Mouse (Mus musculus) liver, adult 2 months (tissue): Measurements from ENCODE around the gene C1qtnf2. TPM values are rescaled to one million over a fixed set of nuclear protein-coding genes. Genes with fewer than 3 reads are reported as not detected.

Experiments used
- DNase-seq: peaks from one replicate; pipeline ENCODE4 v3.0.0-alpha.2; 2011; ENCODE audit warnings: low read depth, low spot score; ENCODE audit errors: extremely low read depth
- H3K27ac ChIP-seq: fragments of 200-500 bp; replicated peaks from 2 replicates; pipeline ENCODE4 v1.5.1; 2012; ENCODE audit warnings: low read depth, mild to moderate bottlenecking, control low read depth, inconsistent platforms, low read length; ENCODE audit not compliant: insufficient read depth
- H3K27me3 ChIP-seq: fragments of 200-500 bp; 2 replicates; pipeline ENCODE4 v1.6.1; 2012; ENCODE audit warnings: mild to moderate bottlenecking, moderate library complexity, low read length, inconsistent platforms; ENCODE audit not compliant: control insufficient read depth, insufficient read depth
- H3K36me3 ChIP-seq: fragments of 200-500 bp; 2 replicates; pipeline ENCODE4 v1.6.1; 2012; ENCODE audit warnings: low read length, inconsistent platforms; ENCODE audit not compliant: control insufficient read depth, insufficient read depth
- H3K4me1 ChIP-seq: fragments of 200-500 bp; 2 replicates; pipeline ENCODE4 v1.6.1; 2011; ENCODE audit warnings: low read length; ENCODE audit not compliant: control insufficient read depth, insufficient read depth
- H3K4me3 ChIP-seq: fragments of 200-500 bp; 2 replicates; pipeline ENCODE4 v1.5.1; 2011; ENCODE audit warnings: low read depth, mild to moderate bottlenecking, control low read depth, low read length, moderate library complexity; ENCODE audit not compliant: insufficient read depth
- H3K79me2 ChIP-seq: fragments of 200-500 bp; 2 replicates; pipeline ENCODE4 v1.6.1; 2012; ENCODE audit warnings: inconsistent platforms, mild to moderate bottlenecking, low read length, moderate library complexity; ENCODE audit not compliant: control insufficient read depth, insufficient read depth
- H3K9ac ChIP-seq: fragments of 200-500 bp; 2 replicates; pipeline ENCODE4 v1.6.1; 2012; ENCODE audit warnings: low read depth, mild to moderate bottlenecking, control low read depth, inconsistent platforms, low read length
- CTCF ChIP-seq: fragments of 200-500 bp; IDR thresholded peaks from 2 replicates; pipeline ENCODE4 v1.5.1; 2011; ENCODE audit warnings: low read depth, low read length, control low read depth
- POLR2A ChIP-seq: fragments of 200-500 bp; IDR thresholded peaks from 2 replicates; pipeline ENCODE4 v1.6.1; 2011; ENCODE audit warnings: low read length, control low read depth; ENCODE audit not compliant: insufficient read depth; ENCODE audit errors: extremely low read depth
- WGBS: fragments of 180-500 bp; shearing (Covaris S2); methylation state at CpG from one replicate; pipeline ENCODE4 v1.1.7; 2018; 5-methylcytosine and 5-hydroxymethylcytosine counted together
- polyA plus RNA-seq: library from polyadenylated mRNA; depleted of rRNA; stranded (reverse); fragments of >200 nt; gene quantifications from 2 replicates; pipeline ENCODE4 v1.2.3, GENCODE M21; 2012
- total RNA-seq: library from RNA; depleted of rRNA; stranded (reverse); fragments of >200 nt; gene quantifications from 2 replicates; pipeline ENCODE4 v1.2.3, GENCODE M21; 2014

C1qtnf2 gene
- total and polyA plus RNA-seq, 2 experiments: 1.2 to 1.4 TPM

- peak overlapping the region; percentile 27; the same call in 1 of the 2 replicates for H3K27ac ChIP-seq
- H3K27me3 ChIP-seq: no peaks in the 10 kb centered on the region; the same call in 1 of the 2 replicates
- DNase-seq: no peak
- no peaks in the 10 kb centered on the region; the same call in 1 of the 2 replicates for H3K4me1 ChIP-seq
- no peak for TF ChIP-seq POLR2A
- TF ChIP-seq CTCF: no peak
- no peaks in the 10 kb centered on the region for H3K36me3 ChIP-seq
- H3K79me2 ChIP-seq: no peaks in the 10 kb centered on the region
- no peak overlapping the region for H3K4me3 ChIP-seq
- no peak overlapping the region for H3K9ac ChIP-seq
- WGBS: 79% methylated on average over 4 of the region's 4 CpGs
Observed at GRCm38 (mm10) chr11:43484057-43484456, 10.0 kb downstream of the C1qtnf2 start.

- Histone ChIP-seq H3K27me3 (no peaks in the 10 kb centered on the region; the same call in 1 of the 2 replicates), H3K4me1 (no peaks in the 10 kb centered on the region; the same call in 1 of the 2 replicates), H3K36me3 (no peaks in the 10 kb centered on the region), H3K9ac (no peak overlapping the region), H3K79me2 (no peaks in the 10 kb centered on the region), H3K4me3 (no peak overlapping the region), H3K27ac (no peak overlapping the region)
- no peak for DNase-seq
- TF ChIP-seq CTCF: no peak
- TF ChIP-seq POLR2A: no peak
- WGBS: 48% methylated on average over 11 of the region's 11 CpGs
Observed at GRCm38 (mm10) chr11:43484652-43485051, 10.6 kb downstream of the C1qtnf2 start.

- TF ChIP-seq POLR2A: no peak
- TF ChIP-seq CTCF: no peak
- no peak overlapping the region for H3K27ac ChIP-seq
- no peak overlapping the region for H3K4me3 ChIP-seq
- no peak overlapping the region for H3K9ac ChIP-seq
- H3K4me1 ChIP-seq: no peaks in the 10 kb centered on the region; the same call in 1 of the 2 replicates
- H3K27me3 ChIP-seq: no peaks in the 10 kb centered on the region; the same call in 1 of the 2 replicates
- WGBS: 88% methylated on average over 9 of the region's 9 CpGs
- no peaks in the 10 kb centered on the region for H3K79me2 ChIP-seq
- DNase-seq: no peak
- no peaks in the 10 kb centered on the region for H3K36me3 ChIP-seq
Observed at GRCm38 (mm10) chr11:43485855-43486254, 11.8 kb downstream of the C1qtnf2 start.

GRCm38 (mm10) chr11:43492663-43493062, 18.6 kb downstream of the C1qtnf2 start:
- WGBS: 34% methylated on average over 7 of the region's 7 CpGs
- no peaks in the 10 kb centered on the region for H3K79me2 ChIP-seq
- no peaks in the 10 kb centered on the region for H3K27me3 ChIP-seq
- no peaks in the 10 kb centered on the region for H3K36me3 ChIP-seq
- no peak overlapping the region for H3K4me3 ChIP-seq
- H3K27ac ChIP-seq: no peak overlapping the region
- no peaks in the 10 kb centered on the region for H3K4me1 ChIP-seq
- peak; percentile 21 for DNase-seq
- no peak overlapping the region for H3K9ac ChIP-seq
- no peak for TF ChIP-seq POLR2A
- TF ChIP-seq CTCF: peak; percentile 89

- Histone ChIP-seq H3K36me3 (no peaks in the 10 kb centered on the region), H3K9ac (no peak overlapping the region), H3K79me2 (no peaks in the 10 kb centered on the region), H3K4me1 (no peaks in the 10 kb centered on the region), H3K4me3 (no peak overlapping the region), H3K27ac (no peak overlapping the region), H3K27me3 (no peaks in the 10 kb centered on the region)
- DNase-seq: peak; percentile 20
- TF ChIP-seq POLR2A: no peak
- TF ChIP-seq CTCF: peak; percentile 83
- WGBS: 30% methylated on average over 6 of the region's 6 CpGs
Observed at GRCm38 (mm10) chr11:43493815-43494409, 19.8 kb downstream of the C1qtnf2 start.

GRCm38 (mm10) chr11:43495037-43495436, 21.0 kb downstream of the C1qtnf2 start:
- Histone ChIP-seq H3K79me2 (no peaks in the 10 kb centered on the region), H3K9ac (no peak overlapping the region), H3K27ac (no peak overlapping the region), H3K4me1 (no peaks in the 10 kb centered on the region), H3K4me3 (no peak overlapping the region), H3K27me3 (no peaks in the 10 kb centered on the region), H3K36me3 (no peaks in the 10 kb centered on the region)
- DNase-seq: no peak
- TF ChIP-seq POLR2A (no peak), CTCF (no peak)
- WGBS: 76% methylated on average over 8 of the region's 8 CpGs
